Mouse (Mus musculus): ENCODE measurements around the gene Nr2c2. TPM values are rescaled to one million over a fixed set of nuclear protein-coding genes. Genes with fewer than 3 reads are reported as not detected.

The Nr2c2 gene
- 14.1 and 14.3 TPM in 2 replicates for total RNA-seq (2012; rRNA removed)
- 12.4 and 13.0 TPM in 2 replicates for total RNA-seq (2014; rRNA removed)
- 12.2 and 12.7 TPM in 2 replicates for polyA plus RNA-seq (2012; ENCODE audit: insufficient read length, low read depth)

DNA sequence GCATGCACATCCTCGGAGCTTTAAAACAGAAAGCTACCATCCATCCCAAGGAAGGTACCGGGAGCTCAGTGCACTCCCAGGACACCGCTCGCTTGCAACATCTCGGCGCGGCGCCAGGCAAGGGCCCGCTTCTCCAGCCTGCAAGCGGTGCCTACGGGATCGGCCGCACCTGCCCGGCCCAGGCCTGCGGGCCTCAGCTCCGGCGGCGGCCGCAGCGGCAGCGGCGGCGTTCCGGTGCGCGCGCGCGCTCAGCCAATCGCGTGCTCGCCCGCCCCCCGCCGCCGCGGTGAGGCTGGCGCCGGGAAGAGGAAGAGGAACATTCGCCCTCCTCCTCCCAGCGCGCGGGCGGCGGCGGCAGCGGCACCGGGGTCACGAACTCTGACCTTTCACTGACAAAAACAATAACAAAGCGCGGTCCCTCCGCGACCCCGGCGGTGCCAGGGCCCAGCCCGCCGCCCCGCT is at the start of gene Nr2c2:
TSS of gene Nr2c2 (plus strand) at position 261 of the 462 bp plus-strand sequence.
- Histone ChIP-seq H3K9ac (ENCODE audit: insufficient read depth, low read depth) (peak within 1 kb of the TSS; percentile 98), H3K27ac (ENCODE audit: insufficient read depth, low read depth) (peak within 1 kb of the TSS; percentile 86), H3K4me2 (ENCODE audit: insufficient read depth, low read depth, poor library complexity, severe bottlenecking) (peak within 1 kb of the TSS; percentile 80), H3K79me2 (replicated peaks; ENCODE audit: control insufficient read depth, extremely low read depth, insufficient read depth, poor library complexity, severe bottlenecking) (peaks cover 31% of the 10 kb centered on the region), H3K36me3 (replicated peaks in 1 of 2; ENCODE audit: control insufficient read depth in 1 of 2, insufficient read depth in 1 of 2, low read length in 1 of 2) (peaks cover 0 to 5% of the 10 kb centered on the region in 2 experiments), H3K27me3 (replicated peaks) (no peaks in the 10 kb centered on the region), H3K9me3 (replicated peaks; ENCODE audit: low read length) (no peaks in the 10 kb centered on the region), H3K4me3 (replicated peaks in 1 of 3; ENCODE audit: low read depth in 2 of 3, low read length in 2 of 3, poor library complexity in 1 of 3) (peak within 1 kb of the TSS; percentile 73 to 87 (median 85)), H3K4me1 (ENCODE audit: control insufficient read depth in 1 of 2, insufficient read depth in 2 of 2) (peaks cover 0 to 35% of the 10 kb centered on the region in 2 experiments; a peak in 2 of 4 replicates)
- TF ChIP-seq NELFE (IDR thresholded peaks at IDR 0.05; ENCODE audit: low read depth, low read length) = peak; percentile 69
- TF ChIP-seq CHD1 (IDR thresholded peaks at IDR 0.05; ENCODE audit: low read depth, low read length) = no peak
- peak; percentile 26; the same call in 1 of the 2 replicates for TF ChIP-seq ZMIZ1 (IDR thresholded peaks at IDR 0.05; ENCODE audit: low read depth, low read length)
- TF ChIP-seq BHLHE40 (IDR thresholded peaks at IDR 0.05; ENCODE audit: low read depth, low read length) = no peak
- no peak for TF ChIP-seq MAFK (IDR thresholded peaks at IDR 0.05; ENCODE audit: insufficient replicate concordance, low read length)
- peak; percentile 48; the same call in 1 of the 2 replicates for TF ChIP-seq MEF2A (IDR thresholded peaks at IDR 0.05; ENCODE audit: borderline replicate concordance, low read depth, low read length)
- TF ChIP-seq MXI1 (IDR thresholded peaks at IDR 0.05; ENCODE audit: low read depth, low read length) = no peak; the same call in 1 of the 2 replicates
- 0 out of 2 replicates have a peak, but pooled peaks have one; percentile 28 for TF ChIP-seq MAX (IDR thresholded peaks at IDR 0.05; ENCODE audit: low read length)
- peak; percentile 65; the same call in 1 of the 2 replicates for TF ChIP-seq KAT2A (IDR thresholded peaks at IDR 0.05; ENCODE audit: insufficient replicate concordance, low read length)
- peak; percentile 83 for TF ChIP-seq ELF1 (IDR thresholded peaks at IDR 0.05; ENCODE audit: low read depth, low read length)
- peak; percentile 66 for TF ChIP-seq HCFC1 (IDR thresholded peaks at IDR 0.05; ENCODE audit: low read depth, low read length)
- no peak for TF ChIP-seq GABPA (IDR thresholded peaks at IDR 0.05; ENCODE audit: insufficient replicate concordance, low read depth, low read length)
- peak; percentile 76 for TF ChIP-seq CHD2 (IDR thresholded peaks at IDR 0.05; ENCODE audit: low read length)
- TF ChIP-seq RCOR1 (conservative IDR thresholded peaks at IDR 0.05; ENCODE audit: low read depth, low read length) = no peak
- peak; percentile 65 for TF ChIP-seq TCF12 (IDR thresholded peaks at IDR 0.05; ENCODE audit: low read depth, low read length)
- peak; percentile 72 for TF ChIP-seq POLR2A (IDR thresholded peaks at IDR 0.05; ENCODE audit: low read depth, low read length)
- TF ChIP-seq SMC3 (IDR thresholded peaks at IDR 0.05; ENCODE audit: low read depth, low read length) = no peak
- TF ChIP-seq IRF4 (IDR thresholded peaks at IDR 0.05; ENCODE audit: low read depth, low read length) = peak; percentile 29; the same call in 1 of the 2 replicates
- TF ChIP-seq NRF1 (IDR thresholded peaks at IDR 0.05; ENCODE audit: low read depth, low read length) = peak; percentile 60
- in situ Hi-C loops (cut with MboI; ENCODE audit: low pct_ligation_motif_present, low pct_unique_long_range_greater_than_20kb, low sequenced_read_pairs) (no loop called here), dilution Hi-C loops (cut with MboI; ENCODE audit: extremely low pct_ligation_motif_present, extremely low pct_unique_long_range_greater_than_20kb, low sequenced_read_pairs) (no loop called here)
- peak; percentile 65 for DNase-seq (ENCODE audit: extremely low read depth)

DNA sequence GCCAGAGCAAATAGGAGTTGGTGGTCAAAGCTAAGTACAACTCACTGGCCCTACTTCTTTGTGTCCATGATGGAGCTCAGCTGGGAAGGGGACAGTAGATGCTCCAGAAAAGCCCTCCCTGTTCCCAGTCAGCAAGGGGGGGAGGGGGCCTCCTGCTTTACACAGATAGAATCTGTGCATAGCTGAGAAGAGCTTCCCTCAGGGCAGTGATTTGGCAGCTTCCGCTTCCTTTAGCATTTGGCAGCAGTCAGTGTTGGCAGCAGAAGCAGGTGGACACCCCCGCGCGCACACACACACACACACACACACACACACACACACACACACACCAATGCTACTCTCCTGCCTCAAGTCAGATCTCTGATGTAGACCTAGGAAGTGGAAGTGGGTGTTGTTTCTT is 49.1 kb upstream of the Nr2c2 start:
- H3K9ac ChIP-seq (ENCODE audit: insufficient read depth, low read depth) = no peak overlapping the region
- H3K4me3 ChIP-seq (replicated peaks in 1 of 3; ENCODE audit: low read depth in 2 of 3, low read length in 2 of 3, poor library complexity in 1 of 3) = no peak overlapping the region
- in situ Hi-C loops (cut with MboI; ENCODE audit: low pct_ligation_motif_present, low pct_unique_long_range_greater_than_20kb, low sequenced_read_pairs) (no loop called here), dilution Hi-C loops (cut with MboI; ENCODE audit: extremely low pct_ligation_motif_present, extremely low pct_unique_long_range_greater_than_20kb, low sequenced_read_pairs) (no loop called here)
- H3K9me3 ChIP-seq (replicated peaks; ENCODE audit: low read length) = no peaks in the 10 kb centered on the region
- no peak for TF ChIP-seq JUND (conservative IDR thresholded peaks at IDR 0.05; ENCODE audit: low read depth, low read length)
- no peak for TF ChIP-seq MAX (IDR thresholded peaks at IDR 0.05; ENCODE audit: low read length)
- no peak for TF ChIP-seq E2F4 (IDR thresholded peaks at IDR 0.05; ENCODE audit: insufficient replicate concordance, low read depth, low read length)
- TF ChIP-seq GABPA (IDR thresholded peaks at IDR 0.05; ENCODE audit: insufficient replicate concordance, low read depth, low read length) = no peak
- no peak for TF ChIP-seq PAX5 (IDR thresholded peaks at IDR 0.05; ENCODE audit: low read length)
- no peak for TF ChIP-seq HCFC1 (IDR thresholded peaks at IDR 0.05; ENCODE audit: low read depth, low read length)
- H3K4me2 ChIP-seq (ENCODE audit: insufficient read depth, low read depth, poor library complexity, severe bottlenecking) = no peak overlapping the region
- H3K4me1 ChIP-seq (ENCODE audit: control insufficient read depth in 1 of 2, insufficient read depth in 2 of 2) = no peaks in the 10 kb centered on the region
- H3K36me3 ChIP-seq (replicated peaks in 1 of 2; ENCODE audit: control insufficient read depth in 1 of 2, insufficient read depth in 1 of 2, low read length in 1 of 2) = no peaks in the 10 kb centered on the region
- no peaks in the 10 kb centered on the region for H3K79me2 ChIP-seq (replicated peaks; ENCODE audit: control insufficient read depth, extremely low read depth, insufficient read depth, poor library complexity, severe bottlenecking)
- no peak for DNase-seq (ENCODE audit: extremely low read depth)
- peaks cover 62% of the 10 kb centered on the region for H3K27me3 ChIP-seq (replicated peaks)
- H3K27ac ChIP-seq (ENCODE audit: insufficient read depth, low read depth) = no peak overlapping the region
